Mouse (Mus musculus): ENCODE measurements at regions not wholly inside any gene's neighbourhood (a gene's known extent, or its start where the extent isn't known, plus 50 kb on each side); places are given as distances from the start of the nearest gene placed in this dataset.
A peak's percentile ranks its signal among the peaks of the same experiment; 100 is the strongest.

DNA sequence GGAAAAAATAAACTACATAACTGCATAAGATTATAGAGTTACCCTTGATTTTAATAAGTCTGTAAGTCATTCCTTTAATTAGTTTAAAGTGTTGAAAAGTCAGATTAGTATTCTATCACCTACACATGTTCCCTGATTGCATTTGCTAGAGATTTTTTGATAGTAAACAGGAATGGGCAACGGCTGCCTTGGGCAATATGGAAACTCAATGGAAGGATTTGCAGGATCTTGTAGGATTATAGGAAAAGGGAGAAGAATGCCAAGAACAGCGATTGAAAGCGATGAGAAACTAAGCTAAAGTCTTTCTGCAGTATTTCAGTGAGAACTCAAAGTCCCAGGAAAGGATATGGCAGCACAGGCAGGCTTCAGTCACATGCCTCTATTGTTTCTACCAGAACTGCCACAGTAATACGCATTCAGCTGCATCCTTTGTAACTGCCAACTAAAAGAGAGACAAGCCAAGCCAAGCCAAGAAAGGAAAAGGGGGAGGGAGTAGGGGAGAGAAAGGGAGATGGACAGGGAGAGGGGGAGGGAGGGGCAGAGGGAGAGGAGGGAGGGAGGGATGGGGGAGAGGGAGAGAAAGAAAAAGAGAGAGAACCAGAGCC lies 340.3 kb downstream of the Kif16b start:
- DNase-seq (ENCODE audit: extremely low spot score in 1 of 2, low spot score in 1 of 2): no peak

DNA sequence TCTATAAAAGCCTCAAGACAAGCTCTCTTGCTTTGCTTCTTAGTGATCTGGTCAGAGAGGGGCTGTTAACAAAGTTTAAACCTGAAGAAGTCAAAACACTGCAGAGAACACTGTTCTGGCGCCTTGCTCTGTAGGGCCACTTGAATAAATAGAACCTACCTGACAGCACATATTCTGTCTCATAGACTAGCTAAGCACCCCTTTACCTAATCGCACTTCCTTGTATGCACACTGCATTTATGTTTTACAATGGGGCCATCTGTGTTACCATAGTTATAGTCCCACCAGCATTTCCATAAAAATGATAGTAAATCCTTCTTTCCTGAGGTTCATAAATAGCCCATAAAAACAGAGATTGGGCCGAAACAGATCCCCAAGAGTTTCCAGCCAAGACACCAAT lies 340.9 kb downstream of the Kif16b start:
- DNase-seq (ENCODE audit: extremely low spot score in 1 of 2, low spot score in 1 of 2): no peak

DNA sequence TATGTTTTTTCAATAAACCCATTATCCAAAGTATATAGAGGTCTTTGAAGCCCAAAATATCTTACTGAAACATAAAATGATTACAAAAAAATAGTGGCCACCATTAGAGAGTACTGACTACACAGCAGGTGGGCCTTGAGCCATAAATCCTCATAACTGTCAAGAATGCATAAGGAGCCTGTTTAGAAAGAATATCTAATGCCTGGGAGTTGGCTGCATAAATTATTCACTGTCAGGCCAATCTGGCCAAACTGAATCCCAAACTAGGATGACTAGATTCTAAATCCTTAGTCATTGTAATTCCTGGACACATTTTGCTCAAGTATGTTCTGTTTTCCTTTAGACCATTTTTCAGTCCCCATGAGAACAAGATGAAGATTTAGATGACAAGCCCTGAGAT lies 341.4 kb downstream of the Kif16b start:
- no peak for DNase-seq (ENCODE audit: extremely low spot score in 1 of 2, low spot score in 1 of 2)

DNA sequence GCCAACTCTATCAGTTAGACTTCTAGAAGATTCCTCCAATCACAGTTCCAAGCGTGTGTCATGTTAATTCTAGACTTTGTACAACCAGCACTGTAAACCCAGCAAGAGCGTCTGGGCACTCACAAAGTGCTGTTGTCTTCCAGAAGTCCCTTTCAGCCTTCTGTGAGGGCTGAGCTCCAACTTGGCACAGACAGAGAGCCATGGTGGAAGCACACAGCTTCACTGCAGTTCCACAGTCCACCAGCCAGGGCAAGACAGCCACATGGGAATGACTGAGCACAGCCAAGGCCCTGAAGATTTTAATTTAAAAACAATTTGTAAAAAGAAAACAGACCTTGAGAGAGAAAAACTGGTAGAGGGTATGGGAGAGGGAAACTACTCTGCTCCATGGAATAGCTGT lies 346.5 kb downstream of the Kif16b start:
- peak in 1 of 2 experiments; percentile 20 for DNase-seq (ENCODE audit: extremely low spot score in 1 of 2, low spot score in 1 of 2)

DNA sequence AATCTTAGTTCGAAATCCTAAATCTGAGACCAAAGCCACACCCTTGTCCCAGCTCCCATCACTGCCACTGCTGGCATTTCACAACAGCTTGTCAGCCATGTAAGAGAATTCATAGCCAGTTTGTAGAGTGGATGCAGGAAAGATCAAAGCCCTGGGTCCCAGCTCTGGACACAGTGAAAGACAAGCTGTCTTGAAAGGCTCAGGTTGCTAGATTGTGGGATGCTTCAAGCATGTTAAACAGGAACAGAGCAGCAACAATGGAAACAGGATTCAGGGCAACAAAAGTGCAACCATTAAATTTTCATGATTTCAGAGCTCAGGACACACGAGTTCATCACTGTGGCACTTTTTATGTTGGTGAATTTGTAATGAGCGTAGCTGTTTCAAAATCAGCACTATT lies 349.6 kb downstream of the Kif16b start:
- no peak for DNase-seq (ENCODE audit: extremely low spot score in 1 of 2, low spot score in 1 of 2)

DNA sequence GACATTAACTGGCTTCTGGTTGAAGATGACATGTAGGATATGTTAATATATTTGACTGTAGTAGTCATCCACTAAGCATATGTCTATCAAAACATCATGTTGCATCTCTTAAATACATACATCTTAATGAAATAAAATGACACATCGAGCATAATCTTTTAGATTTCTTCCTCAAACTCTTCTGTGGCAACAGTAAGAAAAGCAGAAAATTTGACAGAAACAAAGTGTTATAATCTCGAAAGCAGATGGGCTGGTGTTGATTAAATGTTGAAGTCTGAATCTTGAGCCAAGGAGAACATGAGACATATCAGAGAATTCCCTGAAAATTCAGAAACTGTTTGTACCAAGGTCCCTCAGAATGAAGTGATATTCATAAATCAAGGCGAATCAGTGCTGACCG lies 352.6 kb downstream of the Kif16b start:
- DNase-seq (ENCODE audit: extremely low spot score in 1 of 2, low spot score in 1 of 2): no peak

DNA sequence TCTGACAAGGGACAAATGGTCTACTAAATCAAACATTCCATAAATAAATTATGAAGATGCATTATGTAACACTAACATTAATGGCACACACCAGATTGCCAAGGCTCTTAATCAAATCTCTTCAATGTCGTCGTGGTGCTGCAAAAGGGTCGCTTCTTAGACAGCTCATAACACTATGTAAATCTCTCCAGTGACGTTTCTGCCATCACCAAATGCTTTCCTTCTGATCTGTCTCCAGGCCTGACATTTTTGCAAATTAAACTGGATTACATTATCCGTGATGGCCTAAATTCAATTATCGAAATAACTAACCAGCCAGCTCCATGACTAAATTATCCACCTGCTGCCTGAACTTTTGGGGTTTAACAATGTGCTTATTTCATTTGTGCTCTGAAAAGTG lies 356.4 kb downstream of the Kif16b start:
- DNase-seq (ENCODE audit: extremely low spot score in 1 of 2, low spot score in 1 of 2): no peak

DNA sequence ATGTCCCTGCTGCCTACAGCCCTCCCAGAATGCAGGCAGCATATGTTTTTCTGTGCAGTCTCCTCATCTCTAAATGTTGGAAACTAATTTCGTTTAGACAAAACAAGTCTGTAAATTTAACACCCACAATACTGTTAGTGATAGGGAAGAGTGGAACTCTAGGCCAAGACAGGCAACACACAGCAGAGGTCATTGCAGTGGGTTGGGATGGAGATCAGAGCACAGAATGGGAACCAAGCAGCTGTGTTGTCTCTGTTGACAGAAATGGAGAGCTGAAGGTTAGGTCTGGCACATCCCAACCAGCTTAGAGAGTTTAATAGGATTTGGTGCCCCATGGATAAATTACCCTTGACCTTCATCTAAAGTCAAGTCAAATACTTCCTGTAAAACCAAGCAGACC lies 361.4 kb downstream of the Kif16b start:
- DNase-seq (ENCODE audit: extremely low spot score in 1 of 2, low spot score in 1 of 2): no peak

DNA sequence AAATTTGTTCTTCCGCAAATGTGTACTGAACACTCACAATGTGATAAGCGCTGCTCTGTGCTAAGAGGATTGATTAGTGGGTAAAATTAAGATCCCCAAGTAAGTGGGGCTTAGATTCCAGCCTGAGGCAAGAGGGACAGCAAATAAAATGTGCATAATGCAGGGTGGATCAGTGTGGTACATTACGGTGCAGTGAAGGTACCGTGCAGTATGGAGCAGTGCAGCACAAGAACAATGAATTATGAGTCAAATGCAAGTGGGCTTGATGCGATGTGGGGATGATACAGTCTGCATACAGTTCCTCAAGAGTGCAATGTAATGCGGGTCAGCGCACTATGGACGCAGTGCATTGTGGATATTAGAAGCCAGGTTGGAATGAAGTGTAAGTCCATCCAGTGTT lies 367.8 kb downstream of the Kif16b start:
- no peak for DNase-seq (ENCODE audit: extremely low spot score in 1 of 2, low spot score in 1 of 2)

DNA sequence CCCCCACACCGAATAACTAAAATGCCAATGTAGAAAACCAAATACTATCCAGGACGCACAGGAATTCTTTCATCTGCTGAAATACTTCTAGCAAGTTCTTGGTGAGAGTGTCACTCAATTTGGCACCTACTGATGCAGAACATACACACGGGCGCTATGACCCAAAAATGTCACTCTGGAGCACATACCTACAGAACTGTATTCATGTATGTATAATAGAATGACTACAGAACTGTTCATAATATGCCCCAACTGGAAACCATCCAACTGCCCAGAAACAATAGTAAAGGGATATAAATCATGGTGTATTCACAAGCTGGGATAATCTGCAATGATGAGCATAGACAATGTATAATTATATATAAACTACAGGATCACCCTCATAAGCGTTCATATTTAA lies 378.9 kb downstream of the Kif16b start:
- no peak for DNase-seq (ENCODE audit: extremely low spot score in 1 of 2, low spot score in 1 of 2)

DNA sequence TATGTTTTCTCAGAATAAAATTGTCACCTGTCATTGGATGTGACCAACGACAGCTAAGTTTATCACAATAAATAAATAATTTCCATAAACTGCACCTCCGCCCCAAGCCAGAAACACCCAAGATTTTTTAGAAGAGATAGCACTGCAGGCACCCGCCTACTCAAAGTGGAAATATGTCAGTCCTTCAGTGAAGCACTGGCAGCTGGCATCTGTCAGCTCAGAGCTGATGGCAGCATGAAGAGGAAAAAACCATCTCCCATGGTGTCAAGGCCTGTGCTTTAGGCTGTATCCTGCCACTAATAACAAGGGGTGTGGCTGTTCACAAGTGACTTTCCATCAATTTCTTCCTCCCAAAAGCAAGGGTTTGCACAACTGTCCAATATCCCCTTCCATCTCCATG lies 383.6 kb downstream of the Kif16b start:
- no peak for DNase-seq (ENCODE audit: extremely low spot score in 1 of 2, low spot score in 1 of 2)

DNA sequence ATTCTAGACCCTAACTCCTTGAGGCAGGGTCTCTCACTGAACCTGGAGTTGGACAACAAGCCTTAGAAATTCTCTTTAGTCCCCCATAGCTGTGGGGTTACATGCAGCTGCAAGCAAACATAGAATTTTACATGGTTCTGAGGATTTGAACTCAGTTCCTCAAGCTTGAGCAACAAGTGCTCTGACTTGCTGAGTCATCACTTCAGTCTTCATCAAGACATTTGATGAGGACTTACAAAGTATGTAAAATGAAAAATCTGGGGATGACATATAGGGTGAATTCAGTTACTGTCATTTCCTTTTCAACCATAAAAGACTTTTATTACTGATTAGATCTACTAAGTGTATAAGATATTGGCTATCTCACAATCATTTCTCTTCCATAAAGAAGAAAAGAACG lies 396.1 kb downstream of the Kif16b start:
- DNase-seq (ENCODE audit: extremely low spot score in 1 of 2, low spot score in 1 of 2): no peak
